Mouse (Mus musculus) spleen, adult 18-20 months (tissue): ENCODE data around the gene Gm20696.

Experiments used
- DNase-seq, 2 experiments: peaks; one replicate each; pipeline ENCODE4 v3.0.0; 2022; ENCODE audit warnings: mixed read lengths in 2 of 2

Gene Gm20696

GRCm38 (mm10) chr6:99380146-99380545 is 286.5 kb downstream of the Gm20696 start:
- DNase-seq: peak in 1 of 2 experiments; percentile 23

- no peak for DNase-seq
These were observed 287.4 kb downstream of the Gm20696 start for GRCm38 (mm10) chr6:99378997-99379710.

- no peak for DNase-seq
These were observed 288.9 kb downstream of the Gm20696 start for GRCm38 (mm10) chr6:99377716-99378115.

DNA sequence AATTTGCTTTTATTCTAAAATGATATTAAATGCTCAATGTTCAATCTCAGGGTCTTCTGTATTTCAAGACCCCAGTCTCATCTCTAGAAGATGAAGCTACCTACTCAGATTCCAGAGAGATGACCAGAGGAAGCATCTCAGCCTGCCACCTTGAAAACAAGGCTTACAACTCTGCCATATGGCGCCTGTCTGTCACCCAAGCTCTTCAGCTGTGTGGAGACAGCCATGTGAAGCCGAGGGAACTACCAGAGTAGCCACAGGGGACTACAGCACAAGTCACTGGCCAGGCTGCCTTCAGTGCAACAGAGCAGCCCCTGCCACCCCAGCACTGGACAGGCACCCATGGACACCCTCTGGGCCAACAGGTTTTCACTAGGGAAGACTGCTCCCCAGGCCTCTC is 289.5 kb downstream of the Gm20696 start:
- DNase-seq: no peak

- no peak for DNase-seq
These were observed 289.9 kb downstream of the Gm20696 start for GRCm38 (mm10) chr6:99376721-99377120.

DNA sequence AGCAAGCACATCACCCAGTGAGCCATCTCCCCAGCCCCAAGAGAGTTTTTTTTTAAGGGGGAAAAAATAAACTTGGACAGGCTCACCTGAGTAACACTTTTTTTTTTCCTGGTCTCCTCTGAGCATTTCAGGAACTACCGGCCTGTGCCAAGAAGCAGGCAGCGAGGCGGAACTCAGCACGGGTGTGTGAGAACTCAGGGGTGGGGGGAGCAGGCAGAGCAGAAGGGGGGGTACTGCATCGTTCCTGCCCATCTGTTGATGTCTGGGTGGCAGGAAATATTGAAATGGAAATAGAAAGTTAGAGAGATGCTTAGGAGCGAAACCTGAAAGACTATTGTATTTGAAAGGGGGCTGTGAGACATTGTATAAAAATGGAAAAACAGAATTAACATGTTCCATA is 290.7 kb downstream of the Gm20696 start:
- DNase-seq: peak; percentile 42 to 46

DNA sequence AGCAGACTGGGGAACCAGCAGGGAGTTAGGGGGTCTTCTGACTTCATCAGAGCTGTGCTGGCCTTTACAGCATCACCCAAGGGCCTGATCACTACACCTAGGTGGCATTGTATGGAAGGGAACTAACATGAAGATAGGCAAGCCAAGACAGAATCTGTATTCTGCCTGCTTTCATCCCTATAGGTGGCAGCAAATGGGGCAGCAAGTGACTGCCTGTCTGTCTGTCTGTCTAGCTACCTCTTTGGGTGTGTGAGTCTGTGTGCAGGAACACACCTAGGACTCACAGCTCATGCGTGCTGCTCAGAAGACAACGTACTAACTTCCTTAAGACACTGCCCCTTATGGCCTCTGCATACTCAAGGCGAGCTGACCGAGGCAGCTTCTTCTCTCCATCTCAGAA is 291.2 kb downstream of the Gm20696 start:
- DNase-seq: peak in 1 of 2 experiments; percentile 25

DNA sequence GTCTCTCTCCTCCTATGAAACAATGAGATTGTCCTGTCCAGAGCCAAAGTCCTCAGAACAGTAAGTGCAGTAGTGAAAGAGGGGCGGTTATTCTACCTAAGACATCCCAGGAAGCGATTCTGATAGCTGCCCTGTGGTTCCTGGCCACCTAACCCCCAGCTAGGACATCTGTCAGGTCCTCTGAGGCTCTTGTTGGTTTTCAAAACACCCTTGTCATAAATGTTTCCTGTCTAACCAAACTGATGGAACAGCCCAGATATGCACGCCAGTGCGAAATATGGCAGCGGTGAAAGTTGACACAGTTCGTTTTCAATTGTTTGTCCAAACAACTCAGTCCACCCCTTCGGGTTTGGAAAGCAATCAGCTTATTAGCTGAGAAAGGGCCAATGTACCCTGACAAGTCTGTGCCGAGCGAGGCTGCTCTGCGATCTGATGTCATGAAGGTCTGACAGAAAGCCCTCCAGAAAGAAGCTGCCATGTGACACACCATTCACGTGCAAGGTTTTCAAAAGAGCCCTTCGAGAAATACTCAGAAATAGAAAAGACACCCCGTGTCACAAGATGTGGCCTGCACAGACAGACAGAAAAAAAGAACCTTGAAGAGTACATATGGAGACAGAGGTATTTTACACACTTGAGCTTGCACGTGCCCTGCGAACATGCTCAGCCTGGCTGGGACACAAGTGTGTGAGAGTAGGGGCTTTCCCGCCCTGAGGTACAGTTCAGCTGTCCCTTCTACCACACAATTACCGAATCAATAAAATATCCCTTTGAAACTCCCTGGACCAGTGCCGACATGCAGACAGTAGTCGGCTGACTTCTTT is 291.9 kb downstream of the Gm20696 start:
- peak in 1 of 2 experiments; percentile 42 for DNase-seq

DNA sequence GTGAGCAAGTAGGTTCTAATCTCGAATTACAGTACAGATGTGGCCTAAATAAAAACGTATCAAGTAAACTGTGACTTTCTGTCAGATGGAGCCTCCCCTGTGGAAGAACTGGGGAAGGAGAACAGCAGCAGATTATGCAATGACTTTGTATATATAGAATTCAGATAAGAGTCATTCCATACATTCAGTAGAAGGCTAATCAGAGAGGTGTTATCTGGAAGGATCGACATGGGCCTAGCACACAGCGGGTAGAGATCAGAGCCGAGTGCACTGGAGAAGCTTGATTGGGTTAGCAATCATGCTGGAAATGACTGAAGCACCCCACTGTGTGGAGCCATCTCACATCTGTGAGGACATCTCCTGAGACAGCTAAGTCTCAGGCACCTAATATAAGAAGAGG is 294.2 kb downstream of the Gm20696 start:
- no peak for DNase-seq

DNA sequence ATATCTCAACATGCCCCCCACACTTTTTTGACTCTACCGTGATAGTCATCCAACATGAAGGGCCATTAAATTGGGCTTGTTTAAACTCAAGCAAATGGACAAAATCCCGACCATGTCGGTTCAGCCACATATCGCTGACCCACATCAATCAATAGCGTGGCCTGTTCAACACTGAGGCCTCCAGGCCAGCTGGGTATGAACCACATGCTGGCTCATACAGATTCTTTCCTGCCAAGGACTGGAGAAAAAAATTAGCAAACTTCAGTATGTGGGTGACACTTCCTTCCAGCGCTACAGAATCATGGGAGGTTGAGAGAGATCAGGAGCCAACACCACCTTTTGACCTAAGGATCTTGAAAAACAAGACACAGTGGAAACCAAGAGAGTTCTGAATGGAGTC is 294.6 kb downstream of the Gm20696 start:
- DNase-seq: no peak

- no peak for DNase-seq
These were observed 296.7 kb downstream of the Gm20696 start for GRCm38 (mm10) chr6:99369931-99370330.

DNA sequence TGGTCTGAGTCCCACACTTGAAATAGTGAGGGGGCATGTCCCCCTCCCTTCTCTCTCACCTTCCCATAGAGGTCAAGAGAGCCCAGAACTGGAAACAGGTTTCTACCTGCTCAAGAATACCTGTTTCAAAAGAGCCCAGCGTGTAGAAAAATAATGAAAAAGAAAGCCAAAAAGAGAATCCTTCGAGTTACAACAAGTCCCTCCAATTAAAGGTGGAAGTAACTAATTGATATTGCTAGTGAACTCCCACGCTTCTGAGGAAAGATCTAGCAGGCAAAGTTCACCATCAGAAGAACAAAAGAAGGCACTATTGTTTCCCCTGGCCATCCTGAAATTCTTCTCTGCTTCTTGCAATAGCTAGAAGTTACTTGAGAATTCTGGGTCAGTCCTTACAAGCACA is 297.4 kb downstream of the Gm20696 start:
- no peak for DNase-seq

GRCm38 (mm10) chr6:99368118-99368753 is 298.4 kb downstream of the Gm20696 start:
- no peak for DNase-seq

- no peak for DNase-seq
These were observed 302.1 kb downstream of the Gm20696 start for GRCm38 (mm10) chr6:99364545-99364944.

GRCm38 (mm10) chr6:99360581-99360980 is 306.0 kb downstream of the Gm20696 start:
- DNase-seq: no peak

DNA sequence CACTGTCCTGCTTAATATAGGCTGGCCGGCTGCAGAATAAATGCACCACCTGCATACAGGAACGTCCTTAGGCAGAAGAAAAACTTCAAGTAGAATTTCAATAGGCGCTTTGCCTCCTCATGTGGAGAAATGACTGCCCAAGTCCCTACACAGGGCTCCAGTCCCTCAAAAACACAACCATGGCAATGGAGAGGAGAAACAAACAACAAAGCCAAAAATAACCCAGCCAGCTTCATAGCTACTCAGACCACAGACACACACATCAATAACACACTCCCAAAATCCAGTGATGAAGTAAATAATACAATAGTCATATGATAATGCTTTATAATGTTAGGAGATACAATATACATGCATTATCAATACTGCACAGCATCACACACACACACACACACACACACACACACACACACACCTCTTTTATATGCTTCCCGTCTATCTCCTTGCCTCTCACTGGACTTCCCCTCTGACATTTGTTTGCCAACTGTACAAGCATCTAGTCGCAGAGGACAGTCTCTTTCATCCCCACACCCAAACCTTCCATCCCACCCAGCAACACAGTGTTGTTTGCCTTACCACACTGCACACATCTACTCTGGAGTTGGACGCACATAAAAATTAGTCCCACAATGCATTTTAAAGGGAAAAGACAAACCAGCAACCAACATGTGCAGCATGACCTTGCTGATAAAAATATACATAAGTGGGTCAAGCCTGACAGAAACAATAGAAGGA is 306.7 kb downstream of the Gm20696 start:
- DNase-seq: no peak

- DNase-seq: no peak
These were observed 307.4 kb downstream of the Gm20696 start for GRCm38 (mm10) chr6:99359036-99359698.

DNA sequence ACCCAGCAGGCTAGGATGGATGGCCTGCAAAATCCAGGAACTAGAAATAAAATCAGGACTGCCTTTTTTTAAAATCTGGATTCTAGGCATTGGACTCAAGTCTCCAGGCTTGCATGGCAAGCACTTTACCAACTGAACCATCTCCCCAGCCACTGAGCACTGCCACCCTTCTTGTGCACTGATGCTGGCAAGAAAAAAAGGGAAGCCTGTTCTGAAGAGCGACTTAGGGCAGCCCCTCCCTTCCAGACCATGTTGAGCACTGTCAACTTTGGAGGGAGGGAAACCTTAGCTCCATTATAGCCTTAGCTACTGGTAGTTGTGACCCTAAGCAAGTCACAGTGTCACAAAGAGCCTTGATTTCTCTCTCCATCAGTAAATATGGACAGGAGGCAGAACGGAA is 308.7 kb downstream of the Gm20696 start:
- DNase-seq: no peak

GRCm38 (mm10) chr6:99354338-99354737 is 312.3 kb downstream of the Gm20696 start:
- DNase-seq: no peak

- DNase-seq: no peak
These were observed 313.2 kb downstream of the Gm20696 start for GRCm38 (mm10) chr6:99353441-99353840.

GRCm38 (mm10) chr6:99350566-99350965 is 316.0 kb downstream of the Gm20696 start:
- DNase-seq: no peak

GRCm38 (mm10) chr6:99350156-99350555 is 316.4 kb downstream of the Gm20696 start:
- DNase-seq: no peak
